Mouse (Mus musculus): ENCODE data around the gene Tbc1d5. TPM values are rescaled to one million over a fixed set of nuclear protein-coding genes. Genes with fewer than 3 reads are reported as not detected.
A peak's percentile ranks its signal among the peaks of the same experiment; 100 is the strongest.

Tbc1d5 gene
- total RNA-seq, 2 experiments from 2014 or later: 26.8 to 26.9 TPM

GRCm38 (mm10) chr17:50954313-50954712, 224.8 kb downstream of the Tbc1d5 start:
- DNase-seq (ENCODE audit: extremely low spot score in 1 of 2, low spot score in 2 of 2): no peak
- Histone ChIP-seq H3K4me3 (no peak overlapping the region), H3K27ac (0 out of 2 replicates have a peak overlapping the region, but pooled peaks have one; percentile 17)
- intact Hi-C loops (cut with DNase I): no loop called here
- no peak for TF ChIP-seq CTCF (IDR thresholded peaks at IDR 0.05)

GRCm38 (mm10) chr17:50922308-50922707, 256.8 kb downstream of the Tbc1d5 start:
- no peak for TF ChIP-seq CTCF (IDR thresholded peaks at IDR 0.05)
- Histone ChIP-seq H3K4me3 (no peak overlapping the region), H3K27ac (no peak overlapping the region)
- intact Hi-C loops (cut with DNase I): no loop called here
- no peak for DNase-seq (ENCODE audit: extremely low spot score in 1 of 2, low spot score in 2 of 2)

- no peak for TF ChIP-seq CTCF (IDR thresholded peaks at IDR 0.05)
Measured at GRCm38 (mm10) chr17:50915216-50915615, 263.9 kb downstream of the Tbc1d5 start.

GRCm38 (mm10) chr17:50908568-50909335, 270.4 kb downstream of the Tbc1d5 start:
- intact Hi-C loops (cut with DNase I): no loop called here
- Histone ChIP-seq H3K27ac (no peak overlapping the region), H3K4me3 (no peak overlapping the region)
- DNase-seq (ENCODE audit: extremely low spot score in 1 of 2, low spot score in 2 of 2): no peak
- TF ChIP-seq CTCF (IDR thresholded peaks at IDR 0.05): no peak

More at GRCm38 (mm10) chr17:50915216-50915615, 263.9 kb downstream of the Tbc1d5 start:
- intact Hi-C loops (cut with DNase I): no loop called here
- Histone ChIP-seq H3K27ac (no peak overlapping the region), H3K4me3 (no peak overlapping the region)
- DNase-seq (ENCODE audit: extremely low spot score in 1 of 2, low spot score in 2 of 2): no peak

- TF ChIP-seq CTCF (IDR thresholded peaks at IDR 0.05): no peak
- Histone ChIP-seq H3K27ac (no peak overlapping the region), H3K4me3 (no peak overlapping the region)
- no peak for DNase-seq (ENCODE audit: extremely low spot score in 1 of 2, low spot score in 2 of 2)
- intact Hi-C loops (cut with DNase I): no loop called here
Measured at GRCm38 (mm10) chr17:50908160-50908559, 271.0 kb downstream of the Tbc1d5 start.

GRCm38 (mm10) chr17:50906630-50907029, 272.5 kb downstream of the Tbc1d5 start:
- DNase-seq (ENCODE audit: extremely low spot score in 1 of 2, low spot score in 2 of 2): no peak
- Histone ChIP-seq H3K4me3 (no peak overlapping the region), H3K27ac (no peak overlapping the region)
- intact Hi-C loops (cut with DNase I): no loop called here
- TF ChIP-seq CTCF (IDR thresholded peaks at IDR 0.05): no peak

GRCm38 (mm10) chr17:50904463-50904862, 274.7 kb downstream of the Tbc1d5 start:
- no peak for DNase-seq (ENCODE audit: extremely low spot score in 1 of 2, low spot score in 2 of 2)
- no peak overlapping the region for H3K4me3 ChIP-seq

GRCm38 (mm10) chr17:50897867-50898266, 281.3 kb downstream of the Tbc1d5 start:
- intact Hi-C loops (cut with DNase I): no loop called here
- TF ChIP-seq CTCF (IDR thresholded peaks at IDR 0.05): no peak
- Histone ChIP-seq H3K27ac (no peak overlapping the region), H3K4me3 (no peak overlapping the region)
- no peak for DNase-seq (ENCODE audit: extremely low spot score in 1 of 2, low spot score in 2 of 2)

More at GRCm38 (mm10) chr17:50904463-50904862, 274.7 kb downstream of the Tbc1d5 start:
- TF ChIP-seq CTCF (IDR thresholded peaks at IDR 0.05): no peak
- intact Hi-C loops (cut with DNase I): no loop called here
- no peak overlapping the region for H3K27ac ChIP-seq

- Histone ChIP-seq H3K27ac (no peak overlapping the region), H3K4me3 (no peak overlapping the region)
- intact Hi-C loops (cut with DNase I): no loop called here
- TF ChIP-seq CTCF (IDR thresholded peaks at IDR 0.05): no peak
- no peak for DNase-seq (ENCODE audit: extremely low spot score in 1 of 2, low spot score in 2 of 2)
Measured at GRCm38 (mm10) chr17:50889475-50889874, 289.7 kb downstream of the Tbc1d5 start.

- no peak for DNase-seq (ENCODE audit: extremely low spot score in 1 of 2, low spot score in 2 of 2)
- intact Hi-C loops (cut with DNase I): loop anchor here (5.0 to 10.0 kb wide), 2 partner anchors 92 to 1585 kb away; no protein-coding TSS in a partner anchor
- no peak for TF ChIP-seq CTCF (IDR thresholded peaks at IDR 0.05)
- no peak overlapping the region for H3K27ac ChIP-seq
- H3K4me3 ChIP-seq: no peak overlapping the region
Measured at GRCm38 (mm10) chr17:50879910-50880309, 299.2 kb downstream of the Tbc1d5 start.

GRCm38 (mm10) chr17:50876451-50876850, 302.7 kb downstream of the Tbc1d5 start:
- TF ChIP-seq CTCF (IDR thresholded peaks at IDR 0.05): no peak
- Histone ChIP-seq H3K27ac (no peak overlapping the region), H3K4me3 (no peak overlapping the region)
- no peak for DNase-seq (ENCODE audit: extremely low spot score in 1 of 2, low spot score in 2 of 2)
- intact Hi-C loops (cut with DNase I): loop anchor here (5.0 to 10.0 kb wide), 2 partner anchors 96 to 1588 kb away; no protein-coding TSS in a partner anchor

GRCm38 (mm10) chr17:50874067-50874466, 305.1 kb downstream of the Tbc1d5 start:
- no peak for DNase-seq (ENCODE audit: extremely low spot score in 1 of 2, low spot score in 2 of 2)
- no peak overlapping the region for H3K4me3 ChIP-seq
- intact Hi-C loops (cut with DNase I): loop anchor here (10.0 kb wide), 1 partner anchor 1591 kb away; no protein-coding TSS in a partner anchor
- H3K27ac ChIP-seq: no peak overlapping the region
- TF ChIP-seq CTCF (IDR thresholded peaks at IDR 0.05): peak; percentile 36

Measured in left cerebral cortex, adult 2 months (tissue).